Mouse (Mus musculus) frontal cortex, adult 2 months (tissue): ENCODE measurements around the gene Enox1. TPM values are rescaled to one million over a fixed set of nuclear protein-coding genes. Genes with fewer than 3 reads are reported as not detected.
A peak's percentile ranks its signal among the peaks of the same experiment; 100 is the strongest.

ENCODE experiments used
- DNase-seq, 2 experiments: peaks; one replicate each; pipeline ENCODE4 v3.0.0; 2022; ENCODE audit warnings: low spot score in 1 of 2; ENCODE audit errors: extremely low spot score in 1 of 2
- polyA plus RNA-seq: library from polyadenylated mRNA; depleted of rRNA; stranded (reverse); fragments of >200 nt; gene quantifications from 2 replicates; pipeline ENCODE4 v1.2.3, GENCODE M21; 2012; rRNA removed

Enox1 gene
- polyA plus RNA-seq, 1 experiment = 23.8 TPM

DNA sequence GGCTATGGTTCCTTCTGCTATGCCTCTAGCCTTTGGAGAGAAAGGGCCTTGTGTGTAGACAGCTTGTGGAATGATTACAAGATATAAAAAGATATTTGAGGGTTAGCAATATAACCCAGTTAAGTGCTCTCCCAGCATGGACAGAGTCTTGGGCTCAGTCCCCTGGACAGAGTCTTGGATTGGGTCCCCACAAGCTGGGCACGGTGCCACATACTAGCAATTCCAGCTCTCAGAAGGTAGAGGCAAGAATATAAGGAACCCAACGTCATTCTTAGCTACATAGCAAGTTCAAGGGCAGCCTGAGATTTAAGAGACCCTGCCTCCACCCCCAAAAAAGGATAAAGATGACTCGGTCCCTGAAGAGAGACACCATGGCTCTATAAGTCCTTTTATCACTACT is 581.5 kb downstream of the Enox1 start:
- DNase-seq = no peak

DNA sequence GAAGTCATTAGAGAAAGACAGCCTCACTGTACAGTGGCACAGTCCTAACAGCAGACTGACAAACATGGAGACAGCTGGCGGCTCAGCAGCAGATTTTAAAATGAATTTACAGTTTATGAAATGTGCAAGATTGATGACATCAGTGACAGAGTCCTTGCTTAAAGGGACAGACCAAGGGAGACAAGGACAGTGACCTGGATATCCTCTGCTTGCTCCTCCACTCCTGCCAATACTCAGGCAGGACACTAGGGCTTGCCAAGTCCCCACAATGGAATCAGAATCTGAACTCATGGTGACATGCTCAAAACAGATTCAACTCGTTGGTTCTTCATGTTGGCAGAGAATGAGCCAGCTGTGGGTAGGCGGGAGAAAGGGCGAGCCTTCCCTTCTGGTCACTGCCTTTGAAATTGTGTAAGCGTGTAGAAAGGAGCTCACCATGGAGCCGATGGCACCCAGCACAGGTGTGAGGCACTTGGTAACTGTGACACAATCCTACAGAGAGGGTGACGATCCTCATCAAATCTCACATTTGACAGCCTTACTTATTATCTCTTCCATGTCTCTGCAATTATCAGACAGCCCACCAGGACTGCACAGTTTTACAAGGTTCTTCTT is 582.3 kb downstream of the Enox1 start:
- no peak for DNase-seq

DNA sequence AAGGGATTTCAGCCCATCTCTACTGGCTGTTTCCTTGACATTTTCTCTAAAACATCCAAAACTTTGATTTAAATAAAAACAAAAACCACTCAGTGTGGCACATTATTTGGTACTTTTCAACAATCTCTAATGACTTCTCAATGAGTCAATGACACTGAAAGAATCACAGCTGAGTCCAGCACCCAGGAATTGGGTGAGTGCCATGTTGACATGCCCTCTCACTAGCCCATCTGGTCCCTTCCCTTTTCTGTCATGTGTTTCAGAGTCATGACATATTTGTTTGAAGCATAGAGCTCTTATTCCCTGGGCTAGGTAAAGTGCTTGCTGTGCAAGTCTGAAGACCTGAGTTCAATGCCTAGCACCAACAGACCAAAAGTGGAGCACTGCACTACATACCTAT is 582.8 kb downstream of the Enox1 start:
- no peak for DNase-seq

DNA sequence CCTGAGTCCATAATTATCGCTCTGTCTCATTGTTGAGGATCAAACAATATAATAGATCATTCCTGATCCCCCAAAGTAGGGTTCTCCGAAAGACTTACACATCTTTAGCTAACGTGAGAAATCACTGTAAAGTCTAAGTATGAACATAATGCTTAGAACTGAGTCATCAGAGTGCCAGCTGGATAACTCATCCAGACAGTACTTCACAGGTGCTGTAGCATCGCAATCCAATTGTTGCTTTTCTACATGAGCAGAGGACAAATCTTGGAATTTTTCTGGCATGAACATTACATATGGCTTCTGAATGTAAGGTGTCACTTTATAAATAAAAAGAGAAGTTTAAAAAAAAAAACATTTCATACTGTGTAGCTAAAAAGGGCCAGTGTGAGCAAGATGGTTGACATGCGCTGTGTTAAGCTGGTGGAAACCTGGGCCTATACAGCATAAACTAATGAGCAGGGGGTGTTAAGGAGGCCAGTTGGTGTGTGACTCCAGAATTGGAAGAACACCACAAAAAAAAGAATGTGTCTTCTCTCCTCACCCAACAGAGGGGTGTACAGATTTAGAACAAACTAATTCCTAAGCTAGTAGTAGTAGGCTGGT is 588.2 kb downstream of the Enox1 start:
- DNase-seq = peak; percentile 57 to 59

DNA sequence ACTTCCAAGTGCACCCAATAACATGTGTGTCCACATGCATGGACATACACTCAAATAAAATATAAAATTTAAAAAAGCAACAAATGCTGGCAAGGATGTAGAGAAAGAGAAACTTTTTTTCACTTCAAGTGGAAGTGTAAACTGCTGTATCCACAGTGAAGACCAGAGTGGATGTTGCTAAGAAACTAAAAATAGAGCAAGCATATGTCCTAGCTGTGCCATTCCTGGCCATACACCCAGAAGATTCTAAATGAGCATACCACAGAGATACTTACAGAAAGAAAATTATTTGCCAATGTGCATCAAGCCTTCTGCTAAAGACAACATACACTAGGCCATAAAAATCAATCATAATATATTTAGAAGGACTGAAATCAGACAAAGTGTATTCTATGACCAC is 592.4 kb downstream of the Enox1 start:
- DNase-seq = peak; percentile 22 to 28

Other genes with a start within 250 kb of the Enox1 start
- gene Ccdc122, start 120.0 kb upstream of the Enox1 start, polyA plus RNA-seq = 2.4 and 3.1 TPM in 2 replicates
- 5.0 and 7.4 TPM in 2 replicates for gene Lacc1, start 119.9 kb upstream of the Enox1 start, polyA plus RNA-seq